Mouse (Mus musculus) telencephalon, adult 2 months (tissue): ENCODE measurements around the gene 4921511C20Rik.

Experiments
- DNase-seq: peaks from one replicate; pipeline ENCODE4 v3.0.0-alpha.2; 2011; ENCODE audit warnings: low read depth, low spot score

The 4921511C20Rik gene

GRCm38 (mm10) chrX:127393993-127394392, at the start of gene 4921511C20Rik:
Gene 4921511C20Rik (plus strand): TSS chrX:127394293.
- no peak for DNase-seq
